Mouse (Mus musculus) lung, embryonic 14.5 days (tissue): ENCODE measurements around the gene Ryr3. TPM values are rescaled to one million over a fixed set of nuclear protein-coding genes. Genes with fewer than 3 reads are reported as not detected.

Experiments
- ATAC-seq: fragments of 200-750 bp; cut with Nextera tagmentation; 2 replicates; pipeline ENCODE4 v1.8.0; 2017; ENCODE audit warnings: mild to moderate bottlenecking, moderate TSS enrichment, moderate library complexity; ENCODE audit not compliant: insufficient read depth
- DNase-seq: peaks from one replicate; pipeline ENCODE4 v3.0.0-alpha.2; 2015
- H3K27ac ChIP-seq: fragments of 300-500 bp; sonication (generic); 2 replicates; pipeline ENCODE4 v1.5.1; 2014; ENCODE audit warnings: low read depth, mild to moderate bottlenecking, moderate library complexity
- H3K27me3 ChIP-seq: fragments of 300-500 bp; sonication (generic); 2 replicates; pipeline ENCODE4 v1.6.1; 2014; ENCODE audit warnings: low read length, control low read depth; ENCODE audit not compliant: insufficient read depth
- H3K36me3 ChIP-seq: fragments of 300-500 bp; sonication (generic); 2 replicates; pipeline ENCODE4 v1.6.1; 2014; ENCODE audit warnings: control low read depth; ENCODE audit not compliant: insufficient read depth
- H3K4me1 ChIP-seq: fragments of 300-500 bp; sonication (generic); 2 replicates; pipeline ENCODE4 v1.6.1; 2014; ENCODE audit warnings: antibody characterized with exemption, control low read depth; ENCODE audit not compliant: insufficient read depth
- H3K4me2 ChIP-seq: fragments of 300-500 bp; sonication (generic); 2 replicates; pipeline ENCODE4 v1.6.1; 2014; ENCODE audit warnings: mild to moderate bottlenecking
- H3K4me3 ChIP-seq: fragments of 300-500 bp; sonication (generic); 2 replicates; pipeline ENCODE4 v1.5.1; 2014; ENCODE audit warnings: low read depth, low read length
- H3K9ac ChIP-seq: fragments of 300-500 bp; sonication (generic); 2 replicates; pipeline ENCODE4 v1.6.1; 2014
- H3K9me3 ChIP-seq: fragments of 300-500 bp; sonication (generic); 2 replicates; pipeline ENCODE4 v1.6.1; 2016; ENCODE audit warnings: low read depth, low read length, control low read depth
- CTCF ChIP-seq: IDR thresholded peaks from 2 replicates; pipeline ENCODE4 v1.5.1; 2016; ENCODE audit warnings: antibody characterized with exemption, low read depth
- WGBS: fragments of 180-500 bp; shearing (Covaris S2); extraction: QIAGEN DNeasy Blood & Tissue Kit; methylation state at CpG from one replicate; pipeline ENCODE4 v1.1.7; 2014; 5-methylcytosine and 5-hydroxymethylcytosine counted together
- microRNA-seq: library from miRNA; unstranded; fragments of <30 nt; microRNA quantifications from one replicate; pipeline ENCODE4, GENCODE M21; 2016; ENCODE audit warnings: borderline number of aligned reads
- polyA plus RNA-seq: library from polyadenylated mRNA; unstranded; fragments of >200 nt; fragmentation: Nextera tagmentation; extraction: Ambion mirVana; gene quantifications from 2 replicates; pipeline ENCODE4 v1.2.1, GENCODE M21; 2014

Gene Ryr3
- polyA plus RNA-seq, 1 experiment from 2014 or later = 1.7 TPM

GRCm38 (mm10) chr2:112595807-112596206, 621.1 kb downstream of the Ryr3 start:
- 70% methylated on average over 3 of the region's 3 CpGs for WGBS
- H3K27me3 ChIP-seq = no peaks in the 10 kb centered on the region
- TF ChIP-seq CTCF = no peak

GRCm38 (mm10) chr2:112593781-112594180, 623.1 kb downstream of the Ryr3 start:
- ATAC-seq = no peak
- TF ChIP-seq CTCF = no peak
- no peak for DNase-seq
- no peaks in the 10 kb centered on the region for H3K9me3 ChIP-seq
- H3K4me3 ChIP-seq = no peak overlapping the region
- no peaks in the 10 kb centered on the region for H3K36me3 ChIP-seq
- no peak overlapping the region for H3K9ac ChIP-seq
- H3K27me3 ChIP-seq = no peaks in the 10 kb centered on the region
- no peak overlapping the region for H3K27ac ChIP-seq
- no peaks in the 10 kb centered on the region for H3K4me1 ChIP-seq
- 88% methylated on average over 2 of the region's 2 CpGs for WGBS
- H3K4me2 ChIP-seq = no peak overlapping the region

More at GRCm38 (mm10) chr2:112595807-112596206, 621.1 kb downstream of the Ryr3 start:
- Histone ChIP-seq H3K27ac (no peak overlapping the region), H3K4me1 (no peaks in the 10 kb centered on the region), H3K9me3 (no peaks in the 10 kb centered on the region), H3K4me2 (no peak overlapping the region), H3K4me3 (no peak overlapping the region), H3K9ac (no peak overlapping the region), H3K36me3 (no peaks in the 10 kb centered on the region)
- DNase-seq = no peak
- ATAC-seq = no peak

GRCm38 (mm10) chr2:112593322-112593721, 623.6 kb downstream of the Ryr3 start:
- no peak overlapping the region for H3K27ac ChIP-seq
- TF ChIP-seq CTCF = no peak
- no peak for ATAC-seq
- no peak overlapping the region for H3K4me2 ChIP-seq
- H3K36me3 ChIP-seq = no peaks in the 10 kb centered on the region
- no peak overlapping the region for H3K9ac ChIP-seq
- H3K4me1 ChIP-seq = no peaks in the 10 kb centered on the region
- WGBS = 62% methylated on average over 2 of the region's 2 CpGs
- no peaks in the 10 kb centered on the region for H3K27me3 ChIP-seq
- no peaks in the 10 kb centered on the region for H3K9me3 ChIP-seq
- DNase-seq = no peak
- H3K4me3 ChIP-seq = no peak overlapping the region

- ATAC-seq (no peak), DNase-seq (no peak)
- Histone ChIP-seq H3K9ac (no peak overlapping the region), H3K36me3 (no peaks in the 10 kb centered on the region), H3K4me1 (no peaks in the 10 kb centered on the region), H3K4me2 (no peak overlapping the region), H3K27me3 (no peaks in the 10 kb centered on the region), H3K4me3 (no peak overlapping the region), H3K27ac (no peak overlapping the region), H3K9me3 (no peaks in the 10 kb centered on the region)
- WGBS = 54% methylated on average over 6 of the region's 6 CpGs
- TF ChIP-seq CTCF = no peak
Observed at GRCm38 (mm10) chr2:112591451-112591871, 625.4 kb downstream of the Ryr3 start.

- H3K36me3 ChIP-seq = no peaks in the 10 kb centered on the region
- no peak for TF ChIP-seq CTCF
- H3K4me2 ChIP-seq = no peak overlapping the region
- no peak for DNase-seq
- no peaks in the 10 kb centered on the region for H3K27me3 ChIP-seq
- H3K27ac ChIP-seq = no peak overlapping the region
- 70% methylated on average over 7 of the region's 7 CpGs for WGBS
- no peaks in the 10 kb centered on the region for H3K4me1 ChIP-seq
- no peaks in the 10 kb centered on the region for H3K9me3 ChIP-seq
- no peak for ATAC-seq
- H3K9ac ChIP-seq = no peak overlapping the region
- no peak overlapping the region for H3K4me3 ChIP-seq
Observed at GRCm38 (mm10) chr2:112590985-112591384, 625.9 kb downstream of the Ryr3 start.

Small RNA genes within 50 kb of the gene (microRNA-seq; reads per million reads assigned to microRNA genes)
- gene Gm44374 = not detected

Other genes starting within 250 kb of the Ryr3 start
- gene Tmco5b, start 68.6 kb upstream of the Ryr3 start, polyA plus RNA-seq = not detected in 2 replicates
- gene Fmn1, start 110.6 kb upstream of the Ryr3 start, polyA plus RNA-seq = 2.5 and 2.7 TPM in 2 replicates